Mouse (Mus musculus): ENCODE measurements around the gene Eif4e. TPM values are rescaled to one million over a fixed set of nuclear protein-coding genes. Genes with fewer than 3 reads are reported as not detected.

Gene Eif4e
- polyA plus RNA-seq, 1 experiment from 2014 or later = 230 TPM

DNA sequence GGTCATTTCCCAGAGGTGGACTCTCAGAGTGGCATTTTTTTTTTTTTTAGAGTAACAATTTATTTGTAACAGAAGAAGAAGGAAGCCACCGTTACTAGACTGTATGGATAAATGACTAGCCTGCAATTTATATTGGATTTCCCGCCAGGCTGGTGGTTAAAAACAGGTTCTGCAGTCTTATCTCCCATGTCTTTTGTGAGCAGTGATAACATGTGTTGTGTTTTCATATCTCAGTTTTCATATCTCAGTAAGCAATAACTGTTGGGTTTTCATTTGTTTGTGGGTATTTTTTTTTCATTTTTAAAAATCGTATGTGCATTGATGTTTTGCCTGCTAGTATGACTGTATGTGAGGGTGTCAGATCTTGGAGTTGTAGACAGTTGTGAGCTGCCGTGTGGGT, 65.0 kb downstream of the Eif4e start:
- ATAC-seq (ENCODE audit: insufficient number of reproducible peaks, insufficient read depth, low FRiP score, low read depth) = no peak
- H3K4me2 ChIP-seq (ENCODE audit: low read length) = no peak overlapping the region
- H3K9me3 ChIP-seq (ENCODE audit: control insufficient read depth, low read length) = no peaks in the 10 kb centered on the region
- H3K9ac ChIP-seq (ENCODE audit: low read length) = no peak overlapping the region
- H3K4me3 ChIP-seq (ENCODE audit: control insufficient read depth in 1 of 2, insufficient read depth in 1 of 2, low read depth in 1 of 2, low read length in 2 of 2) = no peak overlapping the region
- WGBS = 89% methylated on average over 4 of the region's 4 CpGs
- no peaks in the 10 kb centered on the region for H3K36me3 ChIP-seq (ENCODE audit: control insufficient read depth, insufficient read depth, low read length)
- H3K27ac ChIP-seq (replicated peaks in 1 of 2; ENCODE audit: control insufficient read depth in 1 of 2, insufficient read depth in 1 of 2, low read depth in 2 of 2, low read length in 2 of 2) = no peak overlapping the region
- H3K4me1 ChIP-seq (ENCODE audit: control insufficient read depth in 2 of 2, insufficient read depth in 2 of 2, low read length in 2 of 2) = no peaks in the 10 kb centered on the region
- no peaks in the 10 kb centered on the region for H3K27me3 ChIP-seq (ENCODE audit: control insufficient read depth, insufficient read depth, low read length)

DNA sequence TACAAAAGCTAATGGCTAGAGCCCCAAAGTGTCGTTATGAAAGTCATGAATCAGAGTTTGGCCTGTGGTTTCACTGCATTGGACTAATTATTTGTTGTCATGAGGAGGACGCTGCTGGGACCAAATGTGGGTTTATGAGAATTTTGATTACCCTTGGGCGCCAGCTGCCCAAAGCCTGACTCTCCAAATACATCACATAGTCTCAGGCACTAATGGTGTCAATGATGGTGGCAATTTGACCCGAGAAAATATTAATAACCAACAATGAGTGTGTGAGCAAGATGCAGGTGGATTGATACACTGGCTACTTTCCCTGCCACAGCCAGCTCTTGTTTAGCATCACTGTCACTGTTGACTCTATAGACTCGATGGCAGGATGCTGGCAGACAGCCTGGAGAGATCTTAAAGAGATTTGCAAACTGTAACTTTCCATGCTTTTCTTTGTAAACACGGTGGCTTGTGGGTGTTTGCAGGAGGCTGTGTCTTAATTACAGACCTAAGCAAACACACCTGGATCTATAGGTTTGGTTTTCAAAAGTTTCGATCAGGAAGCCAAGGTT, 65.9 kb downstream of the Eif4e start:
- 78% methylated on average over 7 of the region's 7 CpGs for WGBS
- no peak overlapping the region for H3K27ac ChIP-seq (replicated peaks in 1 of 2; ENCODE audit: control insufficient read depth in 1 of 2, insufficient read depth in 1 of 2, low read depth in 2 of 2, low read length in 2 of 2)
- ATAC-seq (ENCODE audit: insufficient number of reproducible peaks, insufficient read depth, low FRiP score, low read depth) = no peak
- H3K27me3 ChIP-seq (ENCODE audit: control insufficient read depth, insufficient read depth, low read length) = no peaks in the 10 kb centered on the region
- H3K36me3 ChIP-seq (ENCODE audit: control insufficient read depth, insufficient read depth, low read length) = no peaks in the 10 kb centered on the region
- H3K4me2 ChIP-seq (ENCODE audit: low read length) = no peak overlapping the region
- H3K4me1 ChIP-seq (ENCODE audit: control insufficient read depth in 2 of 2, insufficient read depth in 2 of 2, low read length in 2 of 2) = no peaks in the 10 kb centered on the region
- no peak overlapping the region for H3K9ac ChIP-seq (ENCODE audit: low read length)
- no peak overlapping the region for H3K4me3 ChIP-seq (ENCODE audit: control insufficient read depth in 1 of 2, insufficient read depth in 1 of 2, low read depth in 1 of 2, low read length in 2 of 2)
- H3K9me3 ChIP-seq (ENCODE audit: control insufficient read depth, low read length) = no peaks in the 10 kb centered on the region

GRCm38 (mm10) chr3:138593131-138593530, 67.2 kb downstream of the Eif4e start:
- Histone ChIP-seq H3K4me2 (ENCODE audit: low read length) (no peak overlapping the region), H3K27me3 (ENCODE audit: control insufficient read depth, insufficient read depth, low read length) (no peaks in the 10 kb centered on the region), H3K9me3 (ENCODE audit: control insufficient read depth, low read length) (no peaks in the 10 kb centered on the region), H3K4me3 (ENCODE audit: control insufficient read depth in 1 of 2, insufficient read depth in 1 of 2, low read depth in 1 of 2, low read length in 2 of 2) (no peak overlapping the region), H3K9ac (ENCODE audit: low read length) (no peak overlapping the region), H3K4me1 (ENCODE audit: control insufficient read depth in 2 of 2, insufficient read depth in 2 of 2, low read length in 2 of 2) (no peaks in the 10 kb centered on the region), H3K27ac (replicated peaks in 1 of 2; ENCODE audit: control insufficient read depth in 1 of 2, insufficient read depth in 1 of 2, low read depth in 2 of 2, low read length in 2 of 2) (no peak overlapping the region), H3K36me3 (ENCODE audit: control insufficient read depth, insufficient read depth, low read length) (no peaks in the 10 kb centered on the region)
- ATAC-seq (ENCODE audit: insufficient number of reproducible peaks, insufficient read depth, low FRiP score, low read depth) = no peak
- 56% methylated on average over 8 of the region's 8 CpGs for WGBS

- Histone ChIP-seq H3K4me3 (ENCODE audit: control insufficient read depth in 1 of 2, insufficient read depth in 1 of 2, low read depth in 1 of 2, low read length in 2 of 2) (no peak overlapping the region), H3K9me3 (ENCODE audit: control insufficient read depth, low read length) (no peaks in the 10 kb centered on the region), H3K4me1 (ENCODE audit: control insufficient read depth in 2 of 2, insufficient read depth in 2 of 2, low read length in 2 of 2) (no peaks in the 10 kb centered on the region), H3K27me3 (ENCODE audit: control insufficient read depth, insufficient read depth, low read length) (no peaks in the 10 kb centered on the region), H3K4me2 (ENCODE audit: low read length) (no peak overlapping the region), H3K9ac (ENCODE audit: low read length) (no peak overlapping the region), H3K36me3 (ENCODE audit: control insufficient read depth, insufficient read depth, low read length) (no peaks in the 10 kb centered on the region), H3K27ac (replicated peaks in 1 of 2; ENCODE audit: control insufficient read depth in 1 of 2, insufficient read depth in 1 of 2, low read depth in 2 of 2, low read length in 2 of 2) (no peak overlapping the region)
- WGBS = 83% methylated on average over 7 of the region's 7 CpGs
- ATAC-seq (ENCODE audit: insufficient number of reproducible peaks, insufficient read depth, low FRiP score, low read depth) = no peak
Measured at GRCm38 (mm10) chr3:138593911-138594310, 67.9 kb downstream of the Eif4e start.

DNA sequence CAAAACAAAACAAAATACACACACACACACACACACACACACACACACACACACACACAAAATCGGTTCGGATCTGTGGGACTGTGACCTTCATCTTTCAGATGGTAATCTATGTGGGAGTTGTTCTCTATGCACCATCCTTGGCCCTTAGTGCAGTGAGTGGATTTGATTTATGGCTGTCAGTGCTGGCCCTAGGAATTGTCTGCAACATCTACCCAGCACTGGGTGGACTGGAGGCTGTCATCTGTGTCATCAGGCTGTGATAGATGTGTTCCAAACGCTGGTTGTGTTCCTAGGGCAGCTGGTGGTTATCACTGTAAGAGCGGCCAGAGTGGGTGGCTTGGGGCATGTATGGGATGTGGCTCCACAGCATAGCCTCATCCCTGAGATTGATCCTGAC, 75.1 kb downstream of the Eif4e start:
- Histone ChIP-seq H3K4me1 (ENCODE audit: control insufficient read depth in 2 of 2, insufficient read depth in 2 of 2, low read length in 2 of 2) (no peaks in the 10 kb centered on the region), H3K9me3 (ENCODE audit: control insufficient read depth, low read length) (no peaks in the 10 kb centered on the region), H3K4me2 (ENCODE audit: low read length) (no peak overlapping the region), H3K27me3 (ENCODE audit: control insufficient read depth, insufficient read depth, low read length) (no peaks in the 10 kb centered on the region), H3K4me3 (ENCODE audit: control insufficient read depth in 1 of 2, insufficient read depth in 1 of 2, low read depth in 1 of 2, low read length in 2 of 2) (no peak overlapping the region), H3K36me3 (ENCODE audit: control insufficient read depth, insufficient read depth, low read length) (no peaks in the 10 kb centered on the region), H3K27ac (replicated peaks in 1 of 2; ENCODE audit: control insufficient read depth in 1 of 2, insufficient read depth in 1 of 2, low read depth in 2 of 2, low read length in 2 of 2) (no peak overlapping the region), H3K9ac (ENCODE audit: low read length) (no peak overlapping the region)
- ATAC-seq (ENCODE audit: insufficient number of reproducible peaks, insufficient read depth, low FRiP score, low read depth) = no peak
- 65% methylated on average over 4 of the region's 4 CpGs for WGBS

- Histone ChIP-seq H3K27me3 (ENCODE audit: control insufficient read depth, insufficient read depth, low read length) (no peaks in the 10 kb centered on the region), H3K9me3 (ENCODE audit: control insufficient read depth, low read length) (no peaks in the 10 kb centered on the region), H3K4me1 (ENCODE audit: control insufficient read depth in 2 of 2, insufficient read depth in 2 of 2, low read length in 2 of 2) (no peaks in the 10 kb centered on the region), H3K27ac (replicated peaks in 1 of 2; ENCODE audit: control insufficient read depth in 1 of 2, insufficient read depth in 1 of 2, low read depth in 2 of 2, low read length in 2 of 2) (no peak overlapping the region), H3K4me2 (ENCODE audit: low read length) (no peak overlapping the region), H3K4me3 (ENCODE audit: control insufficient read depth in 1 of 2, insufficient read depth in 1 of 2, low read depth in 1 of 2, low read length in 2 of 2) (no peak overlapping the region), H3K9ac (ENCODE audit: low read length) (no peak overlapping the region), H3K36me3 (ENCODE audit: control insufficient read depth, insufficient read depth, low read length) (no peaks in the 10 kb centered on the region)
- ATAC-seq (ENCODE audit: insufficient number of reproducible peaks, insufficient read depth, low FRiP score, low read depth) = no peak
- WGBS = 73% methylated on average over 8 of the region's 8 CpGs
Measured at GRCm38 (mm10) chr3:138605132-138605531, 79.2 kb downstream of the Eif4e start.

DNA sequence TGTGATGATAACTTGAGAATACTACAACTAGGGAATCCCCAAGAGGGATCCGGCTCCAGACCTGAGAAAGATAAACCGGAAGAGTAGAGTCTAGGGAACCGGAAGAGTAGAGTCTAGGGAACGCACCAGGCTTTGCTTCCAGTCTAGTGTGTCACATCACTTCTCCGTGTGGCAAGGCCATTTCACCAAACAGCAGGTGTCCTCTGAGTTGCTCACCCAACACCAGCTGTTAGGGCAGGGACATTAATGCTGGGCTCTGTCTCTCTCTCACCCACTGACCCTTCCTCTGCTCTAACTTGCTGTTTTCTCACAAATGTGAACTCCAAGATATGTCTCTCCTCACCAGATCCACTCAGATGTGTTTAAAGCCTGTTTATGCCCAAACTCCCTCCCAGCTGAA, 82.7 kb downstream of the Eif4e start:
- no peaks in the 10 kb centered on the region for H3K9me3 ChIP-seq (ENCODE audit: control insufficient read depth, low read length)
- H3K9ac ChIP-seq (ENCODE audit: low read length) = no peak overlapping the region
- 58% methylated on average over 5 of the region's 5 CpGs for WGBS
- no peaks in the 10 kb centered on the region for H3K36me3 ChIP-seq (ENCODE audit: control insufficient read depth, insufficient read depth, low read length)
- no peak overlapping the region for H3K4me3 ChIP-seq (ENCODE audit: control insufficient read depth in 1 of 2, insufficient read depth in 1 of 2, low read depth in 1 of 2, low read length in 2 of 2)
- no peaks in the 10 kb centered on the region for H3K27me3 ChIP-seq (ENCODE audit: control insufficient read depth, insufficient read depth, low read length)
- no peak overlapping the region for H3K27ac ChIP-seq (replicated peaks in 1 of 2; ENCODE audit: control insufficient read depth in 1 of 2, insufficient read depth in 1 of 2, low read depth in 2 of 2, low read length in 2 of 2)
- no peak overlapping the region for H3K4me2 ChIP-seq (ENCODE audit: low read length)
- peaks cover 8 to 11% of the 10 kb centered on the region in 2 experiments for H3K4me1 ChIP-seq (ENCODE audit: control insufficient read depth in 2 of 2, insufficient read depth in 2 of 2, low read length in 2 of 2)
- no peak for ATAC-seq (ENCODE audit: insufficient number of reproducible peaks, insufficient read depth, low FRiP score, low read depth)

Measured in heart, embryonic 14.5 days (tissue).